Mouse (Mus musculus) c-Kit-positive CD71-negative TER-119-negative erythroid progenitor cells, embryonic 14.5 days (primary cell): ENCODE results near the gene Iqgap1.

Experiments used
- DNase-seq: peaks from one replicate; pipeline ENCODE4 v3.0.0-alpha.2; 2013; ENCODE audit warnings: low read depth

The Iqgap1 gene

DNA sequence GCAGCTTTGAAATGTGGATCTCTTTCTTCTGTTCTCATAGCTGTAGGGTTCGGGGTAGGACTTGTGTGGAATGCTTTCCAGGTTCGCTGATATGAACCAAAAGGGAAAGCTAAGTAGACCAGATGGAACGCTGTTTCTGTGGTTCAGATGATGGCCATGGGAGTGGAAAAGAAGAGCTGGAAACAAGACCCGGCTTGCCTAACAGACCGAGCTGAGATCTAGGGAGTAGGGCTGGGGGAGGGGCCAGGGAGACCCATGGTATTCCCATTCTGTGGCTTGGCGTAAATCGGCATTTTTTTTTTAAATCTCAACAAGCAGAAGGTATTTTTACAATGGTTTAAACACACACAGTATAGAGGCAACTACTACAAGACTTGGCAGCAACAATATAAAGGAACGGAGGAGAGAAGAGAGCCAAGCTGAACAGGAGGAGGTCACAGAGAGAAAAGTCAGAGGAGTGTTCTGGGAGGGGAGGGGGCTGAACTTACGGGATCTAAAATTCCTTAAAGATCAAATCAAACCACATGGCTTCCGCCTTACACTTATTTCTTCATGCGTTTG is at the start of gene Iqgap1:
Iqgap1 (minus strand) TSS at position 132 of the 561 bp plus-strand sequence.
- DNase-seq = no peak

DNA sequence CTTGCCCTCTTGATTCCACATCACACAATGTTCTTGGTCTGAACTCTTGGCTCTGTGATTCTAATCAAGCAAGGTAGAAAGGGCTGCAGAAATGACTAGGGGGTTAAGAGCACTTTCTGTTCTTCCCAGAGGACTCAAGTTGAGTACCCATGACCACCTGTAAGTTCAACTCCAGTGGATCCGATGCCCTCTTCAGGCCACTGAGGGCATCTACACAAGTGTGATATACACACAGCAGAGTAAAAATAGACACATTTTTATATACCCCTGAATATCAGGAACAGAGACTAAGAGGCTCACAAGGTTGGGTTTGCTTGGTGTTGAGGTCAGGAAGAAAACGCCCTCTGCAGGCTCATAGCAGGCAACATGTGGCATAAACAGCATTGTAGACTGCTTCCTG is 47.9 kb upstream of the Iqgap1 start:
- DNase-seq = no peak

DNA sequence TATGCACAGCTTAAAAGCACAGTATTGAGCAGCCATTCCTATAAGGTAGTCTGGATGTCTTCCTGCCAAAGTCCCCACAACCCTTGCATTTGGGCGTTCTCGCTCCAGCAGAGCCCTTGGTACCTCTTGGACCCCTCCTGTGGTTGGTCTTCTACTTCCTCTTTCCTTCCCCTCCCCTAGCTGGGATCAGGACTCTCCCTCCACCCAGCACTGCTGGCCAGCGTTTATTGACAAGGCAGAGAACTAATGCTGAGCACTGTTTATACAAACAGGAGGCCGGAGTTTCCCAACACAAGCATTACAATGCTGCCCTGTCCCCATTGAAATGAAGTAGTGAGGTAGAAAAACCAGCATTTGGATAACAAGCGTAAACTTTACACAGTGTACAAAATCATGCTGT is 47.3 kb upstream of the Iqgap1 start:
- DNase-seq = no peak

DNA sequence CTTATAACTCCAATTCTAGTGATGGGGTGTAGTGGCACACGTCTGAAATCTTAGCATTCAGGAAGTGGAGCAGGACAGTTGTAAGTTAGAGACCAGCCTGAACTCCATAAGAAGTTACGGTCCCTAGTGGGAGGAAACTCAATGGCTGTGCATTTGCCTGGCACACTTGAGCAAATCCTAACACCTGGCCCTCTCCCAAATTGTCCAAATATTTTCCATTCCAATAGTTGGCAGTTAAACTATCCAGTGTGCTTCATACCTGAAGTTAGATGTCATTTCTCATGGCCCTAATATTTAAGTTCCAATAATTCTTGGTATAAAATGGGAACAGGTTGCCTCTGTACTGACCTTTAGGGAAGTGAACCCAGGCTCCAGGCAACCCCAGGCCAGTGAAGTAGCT is 42.9 kb upstream of the Iqgap1 start:
- no peak for DNase-seq

DNA sequence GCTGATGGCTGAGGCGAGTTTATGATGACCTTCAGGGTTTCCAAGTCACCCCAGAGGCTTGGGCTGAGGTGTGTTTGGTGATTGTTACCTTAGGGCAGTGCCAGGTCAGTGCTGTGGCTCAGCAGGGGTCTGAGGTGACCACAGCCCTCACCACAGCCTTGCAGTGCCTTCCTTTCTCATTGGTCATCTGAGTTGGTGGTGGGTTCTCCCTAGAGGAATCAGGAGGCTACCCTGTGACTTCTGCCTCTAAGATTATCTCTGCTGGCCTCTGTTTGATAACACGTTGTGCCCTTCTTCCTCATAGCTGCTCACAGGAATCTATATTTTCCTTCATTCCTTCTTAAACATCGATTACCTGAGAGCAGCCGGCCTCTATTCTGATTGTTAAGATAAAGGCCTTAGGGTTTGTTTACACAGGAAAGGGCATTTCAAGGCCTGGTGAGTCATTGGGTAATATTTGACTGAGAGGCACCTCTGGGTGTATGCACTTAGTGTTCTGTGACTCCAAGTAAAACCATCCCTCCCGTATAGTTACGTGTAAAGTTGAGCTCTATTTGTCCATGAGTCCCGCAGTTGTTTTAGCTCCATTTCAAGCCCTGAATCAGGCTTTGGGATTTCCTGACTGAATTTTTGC is 40.9 kb upstream of the Iqgap1 start:
- no peak for DNase-seq

DNA sequence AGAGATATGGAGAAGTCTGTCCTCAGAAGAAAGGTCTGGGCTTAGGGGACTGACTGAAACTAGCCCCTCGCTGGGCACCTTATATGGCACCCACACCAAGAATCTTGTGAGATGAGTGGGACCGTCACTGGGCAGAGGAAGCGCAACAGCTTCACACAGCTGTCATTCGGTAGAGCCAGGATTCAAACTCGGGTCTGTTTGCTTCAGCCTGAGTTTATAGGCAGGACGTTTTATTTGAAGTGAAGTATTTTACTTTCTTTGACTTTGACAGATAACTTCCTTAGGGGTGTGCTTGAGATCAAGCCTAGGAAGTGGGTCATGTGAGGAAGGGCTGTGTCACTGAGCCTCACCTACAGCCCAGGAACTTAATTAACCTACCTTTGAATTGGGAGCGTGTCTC is 39.7 kb upstream of the Iqgap1 start:
- no peak for DNase-seq

DNA sequence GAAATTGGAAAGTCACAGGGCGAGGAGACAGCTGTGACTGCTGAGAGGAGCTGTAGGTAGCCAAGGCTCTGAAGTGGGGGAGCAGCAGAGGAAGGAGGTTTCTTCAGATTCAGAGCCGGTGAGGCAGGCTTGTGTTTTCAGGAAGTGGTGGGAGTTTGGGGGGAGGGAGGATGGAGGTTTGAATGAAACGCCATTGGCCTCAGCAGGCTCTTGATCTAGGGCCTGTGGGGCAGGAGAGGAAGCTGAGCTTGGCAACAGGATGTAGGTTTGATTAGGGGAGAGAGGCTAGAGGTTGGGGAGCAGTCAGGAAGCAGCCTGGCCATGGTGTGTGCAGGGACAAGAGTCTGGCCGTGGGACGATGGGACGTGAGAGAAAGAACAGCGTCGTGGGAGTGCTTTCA is 39.1 kb upstream of the Iqgap1 start:
- peak; percentile 51 for DNase-seq

DNA sequence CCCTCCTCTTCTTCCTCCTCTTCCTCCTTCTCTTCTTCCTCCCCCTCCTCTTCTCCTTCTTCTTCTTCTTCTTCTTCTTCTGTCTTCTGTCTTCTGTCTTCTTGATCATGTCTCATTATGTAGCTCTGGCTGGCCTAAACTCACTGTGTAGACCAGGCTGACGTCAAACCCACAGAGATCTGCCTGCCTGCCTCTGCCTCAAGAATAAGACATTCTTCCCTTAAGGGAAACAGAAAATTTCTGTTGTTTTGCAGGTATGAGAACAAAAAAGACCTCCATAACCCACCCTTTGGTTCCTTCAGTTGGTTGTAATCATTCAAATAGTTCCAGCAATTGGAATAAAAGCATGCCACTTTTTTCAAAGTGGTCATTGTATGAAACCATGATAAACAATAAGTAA is 38.4 kb upstream of the Iqgap1 start:
- DNase-seq = no peak

DNA sequence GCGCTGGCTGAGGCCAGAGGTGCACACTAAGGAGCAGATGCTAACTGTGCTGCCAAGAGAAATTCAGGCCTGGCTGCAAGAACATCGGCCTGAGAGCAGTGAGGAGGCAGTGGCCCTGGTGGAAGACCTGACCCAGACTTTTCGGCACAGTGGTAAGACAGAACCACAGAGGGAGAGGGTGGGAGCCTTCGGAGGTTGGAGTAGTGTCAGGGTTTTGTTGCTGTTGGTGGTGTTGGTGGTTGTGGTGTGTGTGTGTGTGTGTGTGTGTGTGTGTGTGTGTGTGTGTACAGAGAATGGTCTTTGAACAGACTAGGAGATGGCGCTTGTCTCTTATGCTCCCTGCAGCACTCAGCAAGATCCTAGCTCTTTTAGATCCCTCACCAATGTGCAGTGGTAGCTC is 37.7 kb upstream of the Iqgap1 start:
- no peak for DNase-seq

DNA sequence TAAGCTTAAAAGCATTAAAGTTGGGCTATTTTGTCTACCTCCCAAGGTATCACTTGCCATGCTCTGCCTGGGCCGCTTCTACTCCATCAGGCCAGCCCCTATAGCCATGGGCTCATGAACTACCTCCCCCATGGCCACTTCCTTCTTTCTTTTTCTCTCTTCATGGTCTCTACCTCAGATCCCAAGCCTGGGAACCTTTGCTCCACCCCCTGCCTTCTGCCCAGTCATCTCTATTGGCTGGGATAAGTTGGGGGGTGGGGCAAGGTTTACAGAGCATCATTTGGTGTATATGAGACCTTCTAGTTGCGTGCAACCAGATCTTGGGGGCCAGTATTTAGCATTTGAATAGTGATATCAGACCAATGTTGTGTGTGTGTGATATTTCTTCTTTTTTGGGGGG is 36.7 kb upstream of the Iqgap1 start:
- DNase-seq = no peak

DNA sequence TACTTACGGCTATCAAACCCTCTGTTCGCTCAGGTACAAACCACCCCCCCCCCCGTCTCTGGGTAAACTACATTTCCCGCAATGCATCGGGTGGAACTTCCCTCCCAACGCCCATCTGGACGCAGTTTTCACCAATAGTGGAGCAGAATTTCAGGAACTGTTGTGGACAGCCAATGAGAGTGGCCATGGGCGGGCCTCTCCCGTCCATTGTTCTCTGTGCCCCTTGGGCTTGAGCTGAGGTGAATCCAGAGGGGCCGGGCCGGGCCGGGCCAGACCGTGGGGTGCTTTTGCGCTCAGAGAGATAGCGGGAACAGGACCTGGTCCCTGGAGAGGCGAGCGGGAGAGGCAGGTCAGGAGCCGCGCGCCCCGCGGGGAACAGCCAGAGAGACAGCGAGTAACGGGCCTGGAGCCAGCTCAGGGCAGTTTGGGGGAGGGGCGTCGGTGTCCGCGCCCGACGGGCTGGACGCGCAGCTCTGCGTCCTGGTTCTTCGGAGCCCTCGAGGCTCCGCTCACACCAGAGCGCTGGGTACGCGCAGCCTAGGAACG is 35.0 kb upstream of the Iqgap1 start, which contains the start of gene Zscan2:
Zscan2 (plus strand) TSS at position 192 of the 546 bp plus-strand sequence.
- DNase-seq = peak; percentile 88

DNA sequence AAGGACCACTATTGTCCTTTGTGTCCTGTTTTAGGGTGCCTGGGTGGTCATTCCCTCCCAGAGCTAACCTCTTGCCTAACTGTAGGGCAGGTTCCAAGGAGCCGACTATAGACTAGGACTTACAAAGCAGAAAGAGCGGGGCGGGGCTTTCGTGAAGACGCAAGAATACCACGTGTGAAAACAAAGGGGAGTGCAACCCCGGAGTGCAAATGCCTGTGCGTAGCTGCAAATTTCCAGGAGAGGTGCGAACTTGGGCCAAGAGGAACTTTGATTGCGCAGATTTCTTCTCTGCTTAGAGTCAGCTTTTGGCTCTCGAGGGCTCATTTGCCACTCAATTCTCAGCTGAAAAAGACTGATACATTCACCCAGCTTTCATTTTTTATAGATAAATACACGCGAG is 34.5 kb upstream of the Iqgap1 start:
- DNase-seq = peak; percentile 69

DNA sequence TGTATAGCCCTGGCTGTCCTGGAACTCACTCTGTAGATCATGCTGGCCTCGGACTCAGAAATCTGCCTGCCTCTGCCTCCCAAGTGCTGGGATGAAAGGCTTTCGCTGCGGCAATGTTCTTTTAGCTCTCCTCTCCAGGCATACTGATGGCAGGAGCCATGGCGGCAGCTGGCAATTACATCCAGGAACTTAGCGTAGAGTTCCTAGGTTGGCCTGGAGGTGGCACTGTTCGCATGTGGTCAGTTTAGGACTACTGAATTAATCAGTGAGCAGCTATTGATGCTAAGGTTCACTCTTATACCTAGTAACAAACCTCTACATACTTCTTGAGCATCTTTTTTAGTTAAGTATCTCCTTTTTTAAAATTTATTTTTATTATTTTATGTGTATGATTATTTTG is 31.4 kb upstream of the Iqgap1 start:
- DNase-seq = peak; percentile 70

DNA sequence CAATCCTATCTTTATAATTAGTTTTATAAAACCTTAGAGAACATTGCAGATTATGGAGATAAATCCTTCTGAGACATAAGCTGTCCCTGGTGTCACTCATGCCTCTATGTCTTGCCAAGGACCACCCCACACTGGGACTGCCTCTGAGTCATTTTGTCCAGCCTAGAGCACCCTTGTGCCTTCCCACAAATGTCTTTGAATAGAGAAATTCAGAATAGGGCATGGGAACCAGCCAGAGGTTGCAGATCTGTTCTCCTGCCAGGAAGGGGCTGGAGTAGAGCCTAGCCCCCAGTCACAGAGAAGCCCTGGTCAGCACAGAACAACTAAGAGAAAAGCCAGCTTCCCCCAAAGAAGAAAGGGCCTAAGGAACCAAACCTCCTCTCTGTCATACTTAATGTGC is 29.5 kb upstream of the Iqgap1 start:
- no peak for DNase-seq

DNA sequence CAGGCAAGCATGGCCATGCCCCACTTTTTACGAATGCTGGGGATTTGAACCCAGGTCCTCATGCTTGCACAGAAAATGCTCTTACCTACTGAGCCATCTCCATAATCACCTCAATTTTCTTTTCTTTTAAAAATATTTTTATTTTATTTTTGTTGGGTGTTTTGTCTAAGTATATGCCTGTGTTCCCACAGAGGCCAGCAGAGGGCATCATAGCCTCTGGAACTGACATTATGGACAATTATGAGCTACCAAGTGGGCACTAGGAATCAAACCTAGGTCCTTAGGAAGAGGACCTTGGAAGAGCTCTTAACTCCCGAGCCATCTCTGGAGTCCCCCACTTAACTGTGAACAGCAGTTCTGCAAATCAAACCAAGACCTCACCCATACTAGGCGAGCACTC is 27.4 kb upstream of the Iqgap1 start:
- no peak for DNase-seq

DNA sequence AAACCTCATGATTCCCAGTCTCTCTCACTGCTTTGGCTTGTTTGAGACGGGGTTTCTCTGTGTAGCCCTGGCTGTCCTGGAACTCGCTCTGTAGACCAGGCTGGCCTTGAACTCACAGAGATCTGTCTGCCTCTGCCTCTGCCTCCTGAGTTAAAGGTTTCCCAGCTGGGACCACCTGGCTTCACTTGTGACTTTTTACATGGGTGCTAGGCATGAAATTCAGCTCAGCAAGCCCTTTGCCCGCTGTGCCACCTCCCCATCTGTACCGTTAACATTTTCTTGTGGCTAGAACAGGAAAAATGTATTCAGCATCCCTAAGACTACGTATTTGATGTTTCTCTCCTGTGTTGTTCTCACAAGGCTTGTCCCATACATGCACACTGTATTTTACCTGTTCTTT is 24.7 kb upstream of the Iqgap1 start:
- no peak for DNase-seq

DNA sequence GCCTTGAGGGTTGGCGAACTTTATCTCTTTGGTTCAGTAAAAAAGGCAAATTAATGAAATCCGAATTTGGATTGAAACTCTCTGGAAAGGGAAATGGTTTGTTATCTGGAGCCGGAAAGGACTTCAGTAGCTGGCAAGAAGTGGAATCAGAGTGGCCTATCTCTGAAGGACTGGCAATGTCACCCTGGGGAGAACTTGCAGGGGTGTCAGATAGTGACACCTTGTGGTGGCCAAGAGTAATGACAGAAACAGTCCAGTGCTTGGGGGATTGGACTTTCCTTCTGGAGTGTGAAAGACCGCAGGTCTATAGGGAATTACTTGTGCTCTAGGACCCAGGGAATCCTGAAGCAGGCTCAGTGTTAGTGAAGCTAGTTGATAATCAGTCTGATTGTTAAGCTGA is 23.9 kb upstream of the Iqgap1 start:
- no peak for DNase-seq

DNA sequence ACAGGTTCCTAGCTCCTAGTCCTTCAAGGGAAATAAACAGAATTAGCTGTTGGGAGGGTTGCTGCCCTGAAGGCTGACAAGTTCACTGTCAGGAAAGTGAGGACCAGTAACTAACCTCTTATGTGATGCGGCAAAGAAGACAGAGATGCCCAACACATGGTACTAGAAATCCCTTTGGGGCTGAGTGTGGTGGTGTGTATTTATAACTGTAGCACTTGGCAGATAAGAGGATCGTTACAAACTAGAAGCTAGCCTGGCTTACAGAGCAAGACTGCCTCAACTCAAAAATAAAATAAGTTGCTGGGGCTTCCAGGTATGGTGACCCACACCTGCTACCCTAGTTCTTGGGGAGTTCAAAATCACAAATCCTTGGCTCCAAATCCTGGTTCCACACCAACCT is 23.5 kb upstream of the Iqgap1 start:
- no peak for DNase-seq

DNA sequence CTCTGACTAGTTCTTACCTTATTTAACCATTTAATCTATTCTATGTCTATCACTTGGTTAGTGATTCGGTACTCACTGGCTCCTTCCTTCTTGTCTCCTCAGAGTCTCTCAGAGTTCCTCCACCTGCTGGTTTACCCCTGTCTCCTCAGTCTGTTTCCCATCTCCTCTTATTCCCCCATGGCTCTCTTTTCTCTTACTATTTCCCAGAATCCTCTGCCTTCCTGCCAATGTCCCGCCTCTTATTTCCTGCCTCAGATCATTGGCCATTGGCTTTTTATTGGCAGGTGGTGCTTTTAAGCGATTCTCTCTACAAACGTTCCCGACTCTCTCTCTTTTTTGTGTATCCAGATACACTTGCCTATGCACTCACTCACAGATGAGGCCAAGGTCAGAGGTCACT is 20.9 kb upstream of the Iqgap1 start:
- DNase-seq = no peak

DNA sequence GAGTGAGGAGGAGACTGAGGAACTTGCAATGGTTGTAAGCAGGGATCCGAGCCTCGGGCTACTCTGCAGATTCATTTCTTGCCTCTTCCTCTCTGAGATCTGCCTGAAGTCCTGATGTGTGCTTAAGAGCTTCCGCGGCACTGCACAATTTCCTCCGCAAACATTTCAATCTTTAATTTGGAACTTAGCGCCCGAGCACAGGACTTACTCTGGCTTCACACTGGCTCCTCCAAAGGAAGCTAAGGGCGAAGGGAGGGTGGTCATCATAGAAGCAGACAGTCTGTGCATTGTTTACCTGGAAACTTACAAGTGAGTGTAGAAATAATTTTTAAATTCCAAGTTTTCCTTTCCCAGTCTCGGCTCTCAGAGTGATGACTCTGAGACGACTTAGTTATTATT is 20.5 kb upstream of the Iqgap1 start:
- no peak for DNase-seq

DNA sequence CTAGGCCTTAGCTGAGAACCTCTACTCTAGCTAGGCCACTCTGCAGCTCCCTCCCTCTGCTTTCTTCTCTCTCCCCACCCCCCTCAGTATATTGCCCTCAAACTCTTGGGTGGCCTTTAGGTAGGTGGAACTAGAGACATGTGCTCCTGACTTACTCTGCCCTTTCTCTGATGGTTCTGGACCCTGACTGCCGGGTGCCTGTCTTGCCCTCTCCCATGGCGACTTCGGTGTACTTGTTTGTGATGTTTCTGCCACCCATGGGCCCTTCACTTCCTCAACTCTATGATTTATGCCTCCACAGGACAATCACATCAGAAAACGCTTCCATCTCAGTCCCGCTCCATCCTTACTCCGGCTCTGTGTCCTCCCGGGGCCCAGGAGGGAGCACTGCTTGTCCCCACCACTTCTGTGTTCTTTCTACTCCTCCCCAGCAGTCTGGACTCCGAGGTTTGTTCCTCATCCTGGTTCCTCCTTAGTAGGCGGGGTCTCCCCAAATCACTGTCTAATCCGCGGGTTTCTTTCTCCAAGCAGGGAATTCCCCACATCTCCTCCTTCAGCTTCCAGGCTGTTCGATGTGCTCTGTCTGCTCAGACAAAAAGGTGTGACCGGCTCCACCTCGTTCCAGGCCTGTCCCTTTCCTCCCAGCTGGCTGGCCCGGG is 20.0 kb upstream of the Iqgap1 start:
- no peak for DNase-seq

DNA sequence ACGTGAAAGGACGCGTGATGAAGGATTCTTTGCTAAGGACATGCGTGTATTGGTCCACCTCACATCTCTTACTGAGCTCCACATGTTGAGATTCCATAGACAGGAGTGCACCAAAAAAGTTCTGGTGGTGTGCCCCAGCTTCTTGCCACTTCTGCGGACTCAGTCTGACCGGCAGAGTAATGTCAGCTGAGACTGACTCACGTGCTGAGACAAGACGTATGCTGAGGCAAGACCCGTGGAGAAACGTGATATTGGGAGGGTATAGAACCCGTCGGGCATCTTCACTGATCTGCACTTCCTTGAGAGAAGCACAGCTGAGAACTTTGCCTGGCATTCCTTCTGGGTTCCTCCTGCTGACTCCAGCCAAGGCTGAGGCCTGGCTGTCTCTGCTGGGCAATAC is 18.9 kb upstream of the Iqgap1 start:
- DNase-seq = no peak

DNA sequence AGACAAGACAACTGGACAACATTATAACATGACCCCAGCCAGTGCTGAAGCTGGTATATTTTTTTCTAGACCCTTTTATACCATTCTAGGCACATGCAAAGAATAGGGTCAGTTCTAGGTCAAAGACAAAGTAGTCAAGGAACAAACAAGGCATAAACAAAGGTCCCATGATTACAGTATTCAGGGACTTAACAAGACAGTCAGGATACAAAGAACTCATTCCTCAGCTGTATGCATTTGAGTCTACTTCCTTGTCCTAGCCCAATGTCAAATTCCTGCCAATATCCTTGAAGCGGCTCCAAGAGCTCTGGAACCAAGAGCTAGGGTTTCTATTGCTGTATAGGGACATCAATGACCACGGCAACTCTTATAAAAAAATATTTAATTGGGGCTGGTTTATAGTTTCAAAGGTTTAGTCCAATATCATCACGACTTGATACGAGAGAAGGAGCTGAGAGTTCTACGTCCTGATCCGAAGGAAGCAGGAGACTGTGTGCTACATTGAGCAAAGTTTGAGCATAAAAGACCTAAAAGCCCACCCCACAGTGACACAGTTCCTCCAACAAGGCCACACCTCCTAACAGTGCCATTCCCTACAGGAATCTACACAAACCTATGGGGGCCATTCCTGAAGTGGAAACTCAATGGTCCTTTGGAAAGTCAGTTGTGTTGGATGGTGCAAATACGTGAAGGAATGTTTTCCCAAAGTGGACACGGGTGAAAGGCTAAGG is 18.3 kb upstream of the Iqgap1 start:
- DNase-seq = no peak
